Mouse (Mus musculus): ENCODE results near the gene Dlk1. TPM values are rescaled to one million over a fixed set of nuclear protein-coding genes. Genes with fewer than 3 reads are reported as not detected.
"Not testable (repeated sequence)": the region's sequence is repeated elsewhere in the genome, so short reads cannot be mapped to it uniquely, and the experiment has no call there.

Gene Dlk1
- polyA plus RNA-seq, 1 experiment, result 410 TPM

- no peak overlapping the region for H3K4me3 ChIP-seq (ENCODE audit: insufficient read depth, low read length)
- no peak for TF ChIP-seq POLR2A (IDR thresholded peaks at IDR 0.05; ENCODE audit: low read depth, low read length)
- TF ChIP-seq CTCF (IDR thresholded peaks at IDR 0.05; ENCODE audit: borderline replicate concordance, insufficient read depth, low read length), result no peak
- H3K4me1 ChIP-seq (ENCODE audit: control insufficient read depth, insufficient read depth, low read length), result no peaks in the 10 kb centered on the region
- no peak overlapping the region for H3K27ac ChIP-seq (ENCODE audit: insufficient read depth, low read length)
Observed at GRCm38 (mm10) chr12:109469793-109470192, 17.2 kb downstream of the Dlk1 start.

- no peak overlapping the region for H3K4me3 ChIP-seq (ENCODE audit: insufficient read depth, low read length)
Observed at GRCm38 (mm10) chr12:109472627-109473026, 20.0 kb downstream of the Dlk1 start.

GRCm38 (mm10) chr12:109473575-109473976 lies 21.0 kb downstream of the Dlk1 start:
- Histone ChIP-seq H3K4me1 (ENCODE audit: control insufficient read depth, insufficient read depth, low read length) (no peaks in the 10 kb centered on the region), H3K27ac (ENCODE audit: insufficient read depth, low read length) (no peak overlapping the region)
- TF ChIP-seq POLR2A (IDR thresholded peaks at IDR 0.05; ENCODE audit: low read depth, low read length) (no peak), CTCF (IDR thresholded peaks at IDR 0.05; ENCODE audit: borderline replicate concordance, insufficient read depth, low read length) (no peak)

More at GRCm38 (mm10) chr12:109472627-109473026, 20.0 kb downstream of the Dlk1 start:
- no peaks in the 10 kb centered on the region for H3K4me1 ChIP-seq (ENCODE audit: control insufficient read depth, insufficient read depth, low read length)
- no peak overlapping the region for H3K27ac ChIP-seq (ENCODE audit: insufficient read depth, low read length)
- TF ChIP-seq POLR2A (IDR thresholded peaks at IDR 0.05; ENCODE audit: low read depth, low read length) (no peak), CTCF (IDR thresholded peaks at IDR 0.05; ENCODE audit: borderline replicate concordance, insufficient read depth, low read length) (no peak)

GRCm38 (mm10) chr12:109474187-109474606 lies 21.6 kb downstream of the Dlk1 start:
- Histone ChIP-seq H3K4me3 (ENCODE audit: insufficient read depth, low read length) (no peak overlapping the region), H3K4me1 (ENCODE audit: control insufficient read depth, insufficient read depth, low read length) (no peaks in the 10 kb centered on the region), H3K27ac (ENCODE audit: insufficient read depth, low read length) (no peak overlapping the region)
- TF ChIP-seq CTCF (IDR thresholded peaks at IDR 0.05; ENCODE audit: borderline replicate concordance, insufficient read depth, low read length) (no peak), POLR2A (IDR thresholded peaks at IDR 0.05; ENCODE audit: low read depth, low read length) (no peak)

More at GRCm38 (mm10) chr12:109473575-109473976, 21.0 kb downstream of the Dlk1 start:
- no peak overlapping the region for H3K4me3 ChIP-seq (ENCODE audit: insufficient read depth, low read length)

GRCm38 (mm10) chr12:109475501-109475900 lies 22.9 kb downstream of the Dlk1 start:
- Histone ChIP-seq H3K4me3 (ENCODE audit: insufficient read depth, low read length) (no peak overlapping the region), H3K27ac (ENCODE audit: insufficient read depth, low read length) (no peak overlapping the region), H3K4me1 (ENCODE audit: control insufficient read depth, insufficient read depth, low read length) (no peaks in the 10 kb centered on the region)
- no peak for TF ChIP-seq CTCF (IDR thresholded peaks at IDR 0.05; ENCODE audit: borderline replicate concordance, insufficient read depth, low read length)

GRCm38 (mm10) chr12:109486525-109486924 lies 33.9 kb downstream of the Dlk1 start:
- H3K27ac ChIP-seq (ENCODE audit: insufficient read depth, low read length); H3K4me3 ChIP-seq (ENCODE audit: insufficient read depth, low read length); H3K4me1 ChIP-seq (ENCODE audit: control insufficient read depth, insufficient read depth, low read length): not testable (repeated sequence)

- H3K4me3 ChIP-seq (ENCODE audit: insufficient read depth, low read length), result no peak overlapping the region
- H3K4me1 ChIP-seq (ENCODE audit: control insufficient read depth, insufficient read depth, low read length), result no peaks in the 10 kb centered on the region
- TF ChIP-seq POLR2A (IDR thresholded peaks at IDR 0.05; ENCODE audit: low read depth, low read length) (no peak), CTCF (IDR thresholded peaks at IDR 0.05; ENCODE audit: borderline replicate concordance, insufficient read depth, low read length) (no peak)
- H3K27ac ChIP-seq (ENCODE audit: insufficient read depth, low read length), result no peak overlapping the region
Observed at GRCm38 (mm10) chr12:109491701-109492100, 39.1 kb downstream of the Dlk1 start.

- Histone ChIP-seq H3K27ac (ENCODE audit: insufficient read depth, low read length) (no peak overlapping the region), H3K4me1 (ENCODE audit: control insufficient read depth, insufficient read depth, low read length) (no peaks in the 10 kb centered on the region), H3K4me3 (ENCODE audit: insufficient read depth, low read length) (no peak overlapping the region)
- TF ChIP-seq CTCF (IDR thresholded peaks at IDR 0.05; ENCODE audit: borderline replicate concordance, insufficient read depth, low read length) (no peak), POLR2A (IDR thresholded peaks at IDR 0.05; ENCODE audit: low read depth, low read length) (no peak)
Observed at GRCm38 (mm10) chr12:109493381-109493780, 40.8 kb downstream of the Dlk1 start.

- no peaks in the 10 kb centered on the region for H3K4me1 ChIP-seq (ENCODE audit: control insufficient read depth, insufficient read depth, low read length)
- H3K4me3 ChIP-seq (ENCODE audit: insufficient read depth, low read length), result no peak overlapping the region
- no peak overlapping the region for H3K27ac ChIP-seq (ENCODE audit: insufficient read depth, low read length)
- no peak for TF ChIP-seq POLR2A (IDR thresholded peaks at IDR 0.05; ENCODE audit: low read depth, low read length)
Observed at GRCm38 (mm10) chr12:109495016-109495644, 42.5 kb downstream of the Dlk1 start.

GRCm38 (mm10) chr12:109496397-109496796 lies 43.8 kb downstream of the Dlk1 start:
- Histone ChIP-seq H3K27ac (ENCODE audit: insufficient read depth, low read length) (no peak overlapping the region), H3K4me3 (ENCODE audit: insufficient read depth, low read length) (no peak overlapping the region), H3K4me1 (ENCODE audit: control insufficient read depth, insufficient read depth, low read length) (no peaks in the 10 kb centered on the region)
- TF ChIP-seq POLR2A (IDR thresholded peaks at IDR 0.05; ENCODE audit: low read depth, low read length), result no peak

- H3K4me3 ChIP-seq (ENCODE audit: insufficient read depth, low read length), result no peak overlapping the region
- no peak overlapping the region for H3K27ac ChIP-seq (ENCODE audit: insufficient read depth, low read length)
- no peak for TF ChIP-seq POLR2A (IDR thresholded peaks at IDR 0.05; ENCODE audit: low read depth, low read length)
- no peak for TF ChIP-seq CTCF (IDR thresholded peaks at IDR 0.05; ENCODE audit: borderline replicate concordance, insufficient read depth, low read length)
- H3K4me1 ChIP-seq (ENCODE audit: control insufficient read depth, insufficient read depth, low read length), result no peaks in the 10 kb centered on the region
Observed at GRCm38 (mm10) chr12:109500992-109501391, 48.4 kb downstream of the Dlk1 start.
